Mouse (Mus musculus) C3H10T1/2 (cell line): ENCODE results near the gene Eif4g2. TPM values are rescaled to one million over a fixed set of nuclear protein-coding genes. Genes with fewer than 3 reads are reported as not detected.

Source experiments
- polyA plus RNA-seq, 2 experiments: library from polyadenylated mRNA; unstranded; fragments of >200 nt; fragmentation: generic; extraction: Trizol; gene quantifications; one replicate each; pipeline ENCODE4 v1.2.1; 2012; ENCODE audit warnings: missing spikeins in 2 of 2

The Eif4g2 gene
- 100 to 1,000 TPM in 1 of 2 experiments, 10 to 100 TPM in 1; 24.5 to 135 TPM for polyA plus RNA-seq

DNA sequence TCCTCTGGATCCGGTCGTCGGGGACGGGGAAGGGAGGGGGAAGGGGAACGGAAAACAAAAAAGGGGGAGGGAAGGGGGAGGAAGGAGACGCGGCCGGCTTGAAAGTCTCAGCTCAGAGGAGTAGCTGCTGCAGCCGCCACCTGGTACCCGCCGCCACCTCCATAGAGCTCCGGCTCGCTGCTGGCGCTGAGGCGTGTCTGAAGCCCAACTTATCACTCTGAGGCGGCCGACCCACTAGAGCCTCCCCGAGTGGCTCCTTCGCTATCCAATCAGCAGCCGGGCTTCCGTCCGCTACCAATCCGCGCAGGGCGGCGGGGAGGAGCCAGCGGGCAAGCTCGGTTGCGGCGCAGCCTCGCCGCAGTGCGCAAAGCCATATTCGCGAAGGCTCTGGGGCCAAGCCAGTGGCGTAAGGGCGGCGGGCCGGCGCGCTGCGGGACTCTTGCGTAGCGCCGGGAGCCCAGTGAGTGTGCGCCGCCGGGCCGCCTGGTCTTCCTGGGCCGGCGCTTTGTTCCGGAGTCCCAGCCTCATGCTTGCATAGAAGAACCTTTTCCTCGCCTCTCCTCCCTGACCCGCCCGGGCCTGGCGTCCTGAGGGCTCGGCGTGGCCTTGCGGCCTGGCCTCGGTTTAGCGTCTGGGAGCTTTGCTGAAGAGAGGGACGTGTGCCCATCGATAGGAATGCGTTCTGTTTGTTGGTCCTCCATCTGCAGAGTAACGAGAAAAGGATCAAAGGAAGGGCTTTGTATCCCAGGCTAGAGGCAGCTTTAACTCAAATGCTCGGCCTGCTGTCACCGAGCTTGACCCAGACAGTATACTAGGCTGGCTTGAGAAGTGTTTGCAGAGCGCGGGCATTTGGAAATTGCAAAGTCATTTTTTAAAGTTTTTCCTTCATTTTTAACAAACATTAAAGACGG, at the start of gene Eif4g2:
TSS of gene Eif4g2 (minus strand) at position 209 of the 911 bp plus-strand sequence.

DNA sequence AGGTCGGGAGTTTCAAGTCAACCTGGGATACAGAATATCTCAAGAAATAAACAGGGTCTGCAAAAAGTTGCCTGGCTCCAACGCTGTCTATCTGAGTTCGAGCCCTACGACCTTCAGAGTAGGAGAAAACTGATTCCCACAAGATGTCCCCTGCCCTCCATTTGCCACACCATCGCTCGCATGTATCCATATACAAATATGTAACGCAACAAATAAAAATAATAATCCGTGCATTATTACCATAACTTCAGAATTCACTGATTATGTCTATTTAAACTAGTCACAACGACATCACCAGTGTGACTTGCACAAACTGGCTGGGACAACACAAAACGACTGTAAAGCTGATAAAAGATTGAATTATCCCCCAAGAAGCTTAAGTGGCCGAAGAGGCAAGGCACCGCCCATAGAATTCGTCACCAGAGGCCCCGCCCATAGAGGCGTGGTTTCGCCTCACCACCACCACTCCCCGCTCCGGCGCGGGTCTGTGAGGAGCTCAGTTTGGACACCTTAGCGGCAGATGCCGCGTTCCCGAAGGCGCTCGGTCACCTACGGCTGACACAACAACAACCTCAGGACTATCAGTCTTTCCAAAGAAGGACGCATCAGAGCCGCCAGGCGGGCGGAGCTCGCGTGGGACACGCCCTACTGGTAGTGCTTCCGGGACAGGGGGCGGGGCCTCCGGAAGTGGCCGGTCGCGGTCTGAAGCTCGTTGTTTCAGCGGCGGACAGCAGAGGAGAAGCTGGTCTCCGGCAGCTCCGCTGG, 54.4 kb downstream of the Eif4g2 start, which contains the start of gene Ctr9:
TSS of gene Ctr9 (plus strand) at position 671 of the 765 bp plus-strand sequence.

Other genes with a start within 250 kb of the Eif4g2 start
- 10 to 100 TPM in 1 of 2 experiments, 1 to 10 TPM in 1; 4.3 to 10.5 TPM for gene Rnf141, start 238.6 kb downstream of the Eif4g2 start, polyA plus RNA-seq
- not detected for gene Lyve1, start 219.8 kb downstream of the Eif4g2 start, polyA plus RNA-seq
- gene Mrvi1, start 100.6 kb downstream of the Eif4g2 start, polyA plus RNA-seq = under 1 TPM; 0.05 to 0.71 TPM
- 10 to 100 TPM in 1 of 2 experiments, 1 to 10 TPM in 1; 3.2 to 23.4 TPM for gene Ctr9, start 54.1 kb downstream of the Eif4g2 start, polyA plus RNA-seq